ENCODE assay signal across 8 mouse cellular contexts in the genomic region with DNA sequence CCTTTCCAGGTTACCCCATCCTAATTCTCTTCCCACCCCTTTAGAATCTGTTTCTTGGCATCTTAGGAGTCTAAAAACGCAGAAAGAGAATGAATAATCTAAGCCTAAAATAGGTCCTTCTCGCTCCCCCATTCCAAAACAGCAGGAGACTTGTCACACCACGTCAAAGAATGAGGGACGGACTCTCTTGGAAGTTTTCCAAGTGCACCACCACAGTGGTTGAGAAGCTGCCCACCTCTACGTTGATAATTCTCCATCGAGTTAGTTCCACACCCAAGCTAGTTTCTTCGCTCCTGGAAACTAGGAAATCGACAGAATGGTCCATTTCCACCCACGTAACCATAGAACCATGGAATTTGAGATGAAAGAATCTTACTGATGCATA. TPM values are rescaled to one million over a fixed set of nuclear protein-coding genes. Genes with fewer than 3 reads are reported as not detected.
A peak's percentile ranks its signal among the peaks of the same experiment; 100 is the strongest.
DNase-seq lines count a peak whose midpoint lies in the region; ATAC-seq and TF ChIP-seq lines count a peak whose summit lies in the region.

No protein-coding gene starts in this region.

- H3K9ac ChIP-seq in heart, embryonic 13.5 days: peak overlapping the region; percentile 100
- peak overlapping the region; percentile 98 for H3K9ac ChIP-seq in forebrain, embryonic 13.5 days
- peak overlapping the region; percentile 100 for H3K9ac ChIP-seq in midbrain, postnatal 0 days (replicated peaks; ENCODE audit: low read length, poor library complexity, severe bottlenecking)

- peak overlapping the region; percentile 100 for H3K27ac ChIP-seq in heart, embryonic 13.5 days (replicated peaks)
- peak overlapping the region; percentile 99 for H3K27ac ChIP-seq in forebrain, embryonic 13.5 days
- peak overlapping the region; percentile 99 for H3K27ac ChIP-seq in midbrain, postnatal 0 days (ENCODE audit: low read depth, low read length)

- H3K4me1 ChIP-seq in heart, embryonic 13.5 days: peaks cover 55% of the 10 kb centered on the region
- H3K4me1 ChIP-seq in G1E (ENCODE audit: insufficient read depth, low read depth, low read length): peaks cover 39% of the 10 kb centered on the region
- H3K4me1 ChIP-seq in forebrain, embryonic 13.5 days: peaks cover 9% of the 10 kb centered on the region
- H3K4me1 ChIP-seq in midbrain, postnatal 0 days (ENCODE audit: insufficient read depth, low read length): peaks cover 4% of the 10 kb centered on the region; the same call in 1 of the 2 replicates

- no peaks in the 10 kb centered on the region for H3K36me3 ChIP-seq in heart, embryonic 13.5 days
- H3K36me3 ChIP-seq in G1E (replicated peaks): peaks cover 3% of the 10 kb centered on the region
- no peaks in the 10 kb centered on the region for H3K36me3 ChIP-seq in forebrain, embryonic 13.5 days (ENCODE audit: poor library complexity, severe bottlenecking)
- H3K36me3 ChIP-seq in midbrain, postnatal 0 days (ENCODE audit: insufficient read depth, low read length): no peaks in the 10 kb centered on the region

- 10% methylated on average over 9 of the region's 9 CpGs for WGBS in heart, embryonic 13.5 days
- WGBS in forebrain, embryonic 13.5 days: 14% methylated on average over 9 of the region's 9 CpGs
- 10% methylated on average over 9 of the region's 9 CpGs for WGBS in midbrain, postnatal 0 days

- peak overlapping the region; percentile 81 for H3K4me2 ChIP-seq in heart, embryonic 13.5 days
- peak overlapping the region; percentile 81 for H3K4me2 ChIP-seq in forebrain, embryonic 13.5 days
- peak overlapping the region; percentile 71 for H3K4me2 ChIP-seq in midbrain, postnatal 0 days (ENCODE audit: low read depth, low read length, poor library complexity, severe bottlenecking)

- no peak for DNase-seq in heart, postnatal 36 days
- DNase-seq in G1E (ENCODE audit: low spot score): no peak
- peak; percentile 37 to 71 for DNase-seq in left cerebral cortex, adult 9 months (ENCODE audit: low spot score in 2 of 2)
- peak; percentile 40 for DNase-seq in midbrain, postnatal 0 days (ENCODE audit: low spot score)
- no peak for DNase-seq in B cell, adult 2 months
- DNase-seq in gastrocnemius, adult 8-10 months (ENCODE audit: low spot score in 2 of 2): no peak

- H3K27me3 ChIP-seq in heart, embryonic 13.5 days (replicated peaks): no peaks in the 10 kb centered on the region
- H3K27me3 ChIP-seq in G1E (ENCODE audit: insufficient read depth, low read length): no peaks in the 10 kb centered on the region
- H3K27me3 ChIP-seq in forebrain, embryonic 13.5 days: 0 out of 2 replicates have a peak, but pooled peaks cover 5% of the 10 kb centered on the region
- no peaks in the 10 kb centered on the region for H3K27me3 ChIP-seq in midbrain, postnatal 0 days (ENCODE audit: insufficient read depth, low read length)

- no peak for ATAC-seq in heart, embryonic 13.5 days (ENCODE audit: extremely low read depth, insufficient number of reproducible peaks, low FRiP score, low TSS enrichment)
- no peak for ATAC-seq in G1E (ENCODE audit: extremely low read depth, insufficient number of reproducible peaks, low FRiP score, poor library complexity, severe bottlenecking)
- no peak for ATAC-seq in forebrain, embryonic 13.5 days
- ATAC-seq in midbrain, postnatal 0 days (ENCODE audit: low FRiP score): no peak

- H3K4me3 ChIP-seq in heart, embryonic 13.5 days: peak overlapping the region; percentile 73
- peak overlapping the region; percentile 90 for H3K4me3 ChIP-seq in G1E (ENCODE audit: low read depth, low read length)
- H3K4me3 ChIP-seq in forebrain, embryonic 13.5 days: peak overlapping the region; percentile 89
- H3K4me3 ChIP-seq in midbrain, postnatal 0 days (ENCODE audit: low read depth, low read length): peak overlapping the region; percentile 98

- TF ChIP-seq CTCF in G1E (IDR thresholded peaks at IDR 0.05; ENCODE audit: low read depth, low read length): no peak
- TF ChIP-seq CTCF in midbrain, postnatal 0 days (IDR thresholded peaks at IDR 0.05): no peak

- H3K9me3 ChIP-seq in heart, embryonic 13.5 days: no peaks in the 10 kb centered on the region
- H3K9me3 ChIP-seq in G1E (replicated peaks): no peaks in the 10 kb centered on the region
- H3K9me3 ChIP-seq in forebrain, embryonic 13.5 days (replicated peaks): no peaks in the 10 kb centered on the region
- H3K9me3 ChIP-seq in midbrain, postnatal 0 days (ENCODE audit: low read length): no peaks in the 10 kb centered on the region

- intact Hi-C loops in heart, postnatal 36 days (cut with DNase I): loop anchor here (1.0 to 10.0 kb wide), 5 partner anchors 49 to 470 kb away; partner anchors contain the start of genes 4931422A03Rik, A930018P22Rik, Cstf3 and Fbxo3

RNA-seq across cellular contexts. Expression of gene Hipk3, which starts 0.5 kb away (rescaled TPM):
- 29.9 and 30.6 TPM in 2 replicates for polyA plus RNA-seq in heart, embryonic 13.5 days (2015; fragmentation: Nextera tagmentation; extraction: Ambion mirVana)
- 100 to 1,000 TPM; 209 to 219 TPM for total RNA-seq in heart, postnatal 36 days (2021)
- 69.2 and 82.4 TPM in 2 replicates for total RNA-seq in G1E (2014; fragmentation: Nextera tagmentation)
- 43.3 and 49.7 TPM in 2 replicates for total RNA-seq in G1E (2017)
- 12.2 and 12.8 TPM in 2 replicates for polyA plus RNA-seq in G1E (2012)
- 4.4 and 4.9 TPM in 2 replicates for polyA plus RNA-seq in forebrain, embryonic 13.5 days (2015; fragmentation: Nextera tagmentation; extraction: Ambion mirVana)
- 43.7 and 44.2 TPM in 2 replicates for total RNA-seq in midbrain, postnatal 0 days (2014; rRNA removed)
- 5.3 and 5.8 TPM in 2 replicates for polyA plus RNA-seq in midbrain, postnatal 0 days (2015; fragmentation: Nextera tagmentation; extraction: Ambion mirVana)
- total RNA-seq in gastrocnemius, adult 8-10 months (2022): 100 to 1,000 TPM; 264 to 309 (median 281) TPM

Comparison
In these comparisons a context has a peak if more than half of its experiments do, and no peak if none do; other contexts are left out.
1. DNase-seq: peak in left cerebral cortex, adult 9 months (2 of 2) and midbrain, postnatal 0 days (single experiment); none in heart, postnatal 36 days (0 of 2), G1E (single experiment), B cell, adult 2 months (0 of 2) and gastrocnemius, adult 8-10 months (0 of 2).
2. Peak in every context shown above with its lines, with median percentiles within 50 percentile points of each other: H3K27ac ChIP-seq, H3K4me2 ChIP-seq, H3K4me3 ChIP-seq and H3K9ac ChIP-seq.